Mouse (Mus musculus) liver, adult 2 months (tissue): ENCODE results near the gene Atp8b4.

Source experiments
- CTCF ChIP-seq: fragments of 200-500 bp; IDR thresholded peaks from 2 replicates; pipeline ENCODE4 v1.5.1; 2011; ENCODE audit warnings: low read depth, low read length, control low read depth
- POLR2A ChIP-seq: fragments of 200-500 bp; IDR thresholded peaks from 2 replicates; pipeline ENCODE4 v1.6.1; 2011; ENCODE audit warnings: low read length, control low read depth; ENCODE audit not compliant: insufficient read depth; ENCODE audit errors: extremely low read depth

- no peak for TF ChIP-seq CTCF
- TF ChIP-seq POLR2A, result no peak
Observed at GRCm38 (mm10) chr2:126549681-126550080, 49.2 kb upstream of the Atp8b4 start.
